15 mouse cellular contexts compared by ENCODE assay signal in genomic region chr5:125384512-125385214, GRCm38 (mm10). TPM values are rescaled to one million over a fixed set of nuclear protein-coding genes. Genes with fewer than 3 reads are reported as not detected.
DNase-seq lines count a peak whose midpoint lies in the region; ATAC-seq and TF ChIP-seq lines count a peak whose summit lies in the region.
"Had no signal": no experiment of that assay in that cellular context is flagged by ENCODE, and none has a peak within 500 bp of the region (broad histone marks: within the 10 kb centered on the region; RNA-seq: fewer than 3 reads in every experiment).

No protein-coding gene starts in this region.

- ATAC-seq in heart, postnatal 0 days (ENCODE audit: insufficient read depth, low read depth): no peak
- ATAC-seq in midbrain, embryonic 13.5 days: no peak
- ATAC-seq in midbrain, embryonic 11.5 days (ENCODE audit: low FRiP score): no peak
- ATAC-seq in stomach, postnatal 0 days (ENCODE audit: low FRiP score, low TSS enrichment): peak; percentile 38; the same call in 1 of the 2 replicates
- ATAC-seq: intestine, embryonic 15.5 days had no signal

- DNase-seq in heart, postnatal 0 days (ENCODE audit: low spot score): no peak
- no peak for DNase-seq in heart, adult 9 months (ENCODE audit: low spot score in 2 of 2)
- DNase-seq in midbrain, embryonic 11.5 days (ENCODE audit: low spot score, missing footprints): no peak
- peak; percentile 57 for DNase-seq in NIH3T3 (ENCODE audit: low read depth)
- peak; percentile 31 for DNase-seq in stomach, postnatal 0 days (ENCODE audit: low spot score)
- DNase-seq in yolk sac, embryonic 10.5 days (ENCODE audit: low spot score): no peak
- DNase-seq: adrenal gland, postnatal 25 days; cerebellum, adult 18-20 months; heart, postnatal 14 days; layer of hippocampus, adult 9-11 months; lung, postnatal 4 days had no signal

- TF ChIP-seq CTCF in heart, postnatal 0 days (IDR thresholded peaks at IDR 0.05; ENCODE audit: low read depth): no peak
- no peak for TF ChIP-seq CTCF in stomach, postnatal 0 days (IDR thresholded peaks at IDR 0.05; ENCODE audit: low read depth)

- no peaks in the 10 kb centered on the region for H3K27me3 ChIP-seq in heart, postnatal 0 days (ENCODE audit: control insufficient read depth, insufficient read depth, low read length)
- no peaks in the 10 kb centered on the region for H3K27me3 ChIP-seq in midbrain, embryonic 13.5 days
- no peaks in the 10 kb centered on the region for H3K27me3 ChIP-seq in midbrain, embryonic 11.5 days (ENCODE audit: control insufficient read depth, insufficient read depth, low read length)
- H3K27me3 ChIP-seq in stomach, postnatal 0 days (ENCODE audit: control insufficient read depth, insufficient read depth, low read length): no peaks in the 10 kb centered on the region
- H3K27me3 ChIP-seq: embryonic facial prominence, embryonic 12.5 days; intestine, embryonic 15.5 days had no signal

- H3K4me3 ChIP-seq in heart, postnatal 0 days (ENCODE audit: low read depth, low read length): 0 out of 2 replicates have a peak overlapping the region, but pooled peaks have one; percentile 35
- no peak overlapping the region for H3K4me3 ChIP-seq in midbrain, embryonic 13.5 days (replicated peaks)
- H3K4me3 ChIP-seq in midbrain, embryonic 11.5 days (ENCODE audit: low read depth, low read length): no peak overlapping the region
- H3K4me3 ChIP-seq in stomach, postnatal 0 days (ENCODE audit: low read depth, low read length): no peak overlapping the region
- H3K4me3 ChIP-seq: embryonic facial prominence, embryonic 12.5 days; intestine, embryonic 15.5 days had no signal

- peak overlapping the region; percentile 53 for H3K4me2 ChIP-seq in heart, postnatal 0 days (ENCODE audit: low read depth, low read length)
- peak overlapping the region; percentile 12; the same call in 1 of the 2 replicates for H3K4me2 ChIP-seq in midbrain, embryonic 13.5 days (replicated peaks)
- H3K4me2 ChIP-seq in midbrain, embryonic 11.5 days: no peak overlapping the region
- no peak overlapping the region for H3K4me2 ChIP-seq in stomach, postnatal 0 days (replicated peaks; ENCODE audit: low read depth)
- H3K4me2 ChIP-seq: embryonic facial prominence, embryonic 12.5 days had no signal

- WGBS in heart, postnatal 0 days: 74% methylated on average over 2 of the region's 2 CpGs
- WGBS in midbrain, embryonic 13.5 days: 81% methylated on average over 2 of the region's 2 CpGs
- 91% methylated on average over 2 of the region's 2 CpGs for WGBS in midbrain, embryonic 11.5 days
- WGBS in stomach, postnatal 0 days: 64% methylated on average over 2 of the region's 2 CpGs

- no peak for TF ChIP-seq EP300 in heart, postnatal 0 days (IDR thresholded peaks at IDR 0.05; ENCODE audit: low read depth)
- no peak for TF ChIP-seq EP300 in stomach, postnatal 0 days (optimal IDR thresholded peaks at IDR 0.05)

- peaks cover 23% of the 10 kb centered on the region for H3K36me3 ChIP-seq in heart, postnatal 0 days (replicated peaks; ENCODE audit: control insufficient read depth, insufficient read depth, low read length)
- H3K36me3 ChIP-seq in midbrain, embryonic 13.5 days: peaks cover 18% of the 10 kb centered on the region
- H3K36me3 ChIP-seq in midbrain, embryonic 11.5 days (ENCODE audit: control insufficient read depth, insufficient read depth, low read length): peaks cover 11% of the 10 kb centered on the region
- H3K36me3 ChIP-seq in stomach, postnatal 0 days (ENCODE audit: control insufficient read depth, insufficient read depth, low read length): peaks cover 7% of the 10 kb centered on the region

- H3K9me3 ChIP-seq in heart, postnatal 0 days (replicated peaks; ENCODE audit: control insufficient read depth, low read length): no peaks in the 10 kb centered on the region
- H3K9me3 ChIP-seq in midbrain, embryonic 13.5 days: no peaks in the 10 kb centered on the region
- no peaks in the 10 kb centered on the region for H3K9me3 ChIP-seq in midbrain, embryonic 11.5 days (ENCODE audit: control insufficient read depth, low read length)
- no peaks in the 10 kb centered on the region for H3K9me3 ChIP-seq in stomach, postnatal 0 days (ENCODE audit: control insufficient read depth, low read length)
- H3K9me3 ChIP-seq: embryonic facial prominence, embryonic 12.5 days; intestine, embryonic 15.5 days had no signal

- H3K9ac ChIP-seq in heart, postnatal 0 days (replicated peaks; ENCODE audit: low read depth, low read length): no peak overlapping the region
- H3K9ac ChIP-seq in midbrain, embryonic 13.5 days (replicated peaks): no peak overlapping the region
- H3K9ac ChIP-seq in midbrain, embryonic 11.5 days (ENCODE audit: low read length): no peak overlapping the region
- H3K9ac ChIP-seq in stomach, postnatal 0 days (ENCODE audit: low read length): no peak overlapping the region
- H3K9ac ChIP-seq: embryonic facial prominence, embryonic 12.5 days; intestine, embryonic 15.5 days had no signal

- no peak overlapping the region for H3K27ac ChIP-seq in heart, postnatal 0 days (ENCODE audit: low read depth)
- H3K27ac ChIP-seq in midbrain, embryonic 13.5 days: no peak overlapping the region
- H3K27ac ChIP-seq in midbrain, embryonic 11.5 days (ENCODE audit: low read depth, low read length): no peak overlapping the region; the same call in 1 of the 2 replicates
- H3K27ac ChIP-seq in stomach, postnatal 0 days (replicated peaks): no peak overlapping the region
- H3K27ac ChIP-seq: embryonic facial prominence, embryonic 12.5 days; intestine, embryonic 15.5 days had no signal

- no peaks in the 10 kb centered on the region for H3K4me1 ChIP-seq in heart, postnatal 0 days (ENCODE audit: control insufficient read depth, insufficient read depth)
- peaks cover 40% of the 10 kb centered on the region for H3K4me1 ChIP-seq in midbrain, embryonic 13.5 days (replicated peaks)
- H3K4me1 ChIP-seq in midbrain, embryonic 11.5 days (ENCODE audit: control insufficient read depth, insufficient read depth, low read length): peaks cover 7% of the 10 kb centered on the region
- no peaks in the 10 kb centered on the region for H3K4me1 ChIP-seq in stomach, postnatal 0 days (replicated peaks; ENCODE audit: control insufficient read depth, insufficient read depth)
- H3K4me1 ChIP-seq: intestine, embryonic 15.5 days had no signal

RNA-seq across cellular contexts. Expression of gene Gm10382, which starts 4.5 kb away (rescaled TPM):
- not detected in 2 replicates for total RNA-seq in heart, postnatal 0 days (2014; rRNA removed; ENCODE audit: low replicate concordance)
- polyA plus RNA-seq in heart, postnatal 0 days (2015; fragmentation: Nextera tagmentation; extraction: Ambion mirVana): 0.32 and 0.78 TPM in 2 replicates
- 0.39 and 0.89 TPM in 2 replicates for polyA plus RNA-seq in midbrain, embryonic 13.5 days (2015; fragmentation: Nextera tagmentation; extraction: Ambion mirVana)
- 0.12 and 0.29 TPM in 2 replicates for polyA plus RNA-seq in midbrain, embryonic 11.5 days (2014; fragmentation: Nextera tagmentation; extraction: Ambion mirVana)
- 0.51 and 0.56 TPM in 2 replicates for polyA plus RNA-seq in stomach, postnatal 0 days (2015; fragmentation: Nextera tagmentation; extraction: Ambion mirVana)
- total RNA-seq: adrenal gland, postnatal 25 days had no signal
- polyA plus RNA-seq: neural tube, embryonic 11.5 days had no signal

RNA-seq across cellular contexts. Expression of gene Ubc, which starts 5.3 kb away (rescaled TPM):
- 889 and 1,003 TPM in 2 replicates for total RNA-seq in heart, postnatal 0 days (2014; rRNA removed; ENCODE audit: low replicate concordance)
- 742 and 892 TPM in 2 replicates for polyA plus RNA-seq in heart, postnatal 0 days (2015; fragmentation: Nextera tagmentation; extraction: Ambion mirVana)
- 1,275 and 1,322 TPM in 2 replicates for polyA plus RNA-seq in midbrain, embryonic 13.5 days (2015; fragmentation: Nextera tagmentation; extraction: Ambion mirVana)
- polyA plus RNA-seq in midbrain, embryonic 11.5 days (2014; fragmentation: Nextera tagmentation; extraction: Ambion mirVana): 1,030 and 1,101 TPM in 2 replicates
- polyA plus RNA-seq in stomach, postnatal 0 days (2015; fragmentation: Nextera tagmentation; extraction: Ambion mirVana): 537 and 549 TPM in 2 replicates

RNA-seq across cellular contexts. Expression of gene Scarb1, which starts 43.8 kb away (rescaled TPM):
- total RNA-seq in heart, postnatal 0 days (2014; rRNA removed; ENCODE audit: low replicate concordance): 79.8 and 84.2 TPM in 2 replicates
- 53.7 and 58.2 TPM in 2 replicates for polyA plus RNA-seq in heart, postnatal 0 days (2015; fragmentation: Nextera tagmentation; extraction: Ambion mirVana)
- polyA plus RNA-seq in midbrain, embryonic 13.5 days (2015; fragmentation: Nextera tagmentation; extraction: Ambion mirVana): 22.1 and 22.8 TPM in 2 replicates
- 26.0 and 26.5 TPM in 2 replicates for polyA plus RNA-seq in midbrain, embryonic 11.5 days (2014; fragmentation: Nextera tagmentation; extraction: Ambion mirVana)
- 30.1 and 31.8 TPM in 2 replicates for polyA plus RNA-seq in stomach, postnatal 0 days (2015; fragmentation: Nextera tagmentation; extraction: Ambion mirVana)

RNA-seq across cellular contexts. Expression of gene Dhx37, which starts 49.3 kb away (rescaled TPM):
- 5.9 and 16.2 TPM in 2 replicates for total RNA-seq in heart, postnatal 0 days (2014; rRNA removed; ENCODE audit: low replicate concordance)
- polyA plus RNA-seq in heart, postnatal 0 days (2015; fragmentation: Nextera tagmentation; extraction: Ambion mirVana): 5.5 and 6.8 TPM in 2 replicates
- 12.1 and 13.2 TPM in 2 replicates for polyA plus RNA-seq in midbrain, embryonic 13.5 days (2015; fragmentation: Nextera tagmentation; extraction: Ambion mirVana)
- polyA plus RNA-seq in midbrain, embryonic 11.5 days (2014; fragmentation: Nextera tagmentation; extraction: Ambion mirVana): 9.2 and 9.9 TPM in 2 replicates
- 3.3 and 4.5 TPM in 2 replicates for polyA plus RNA-seq in stomach, postnatal 0 days (2015; fragmentation: Nextera tagmentation; extraction: Ambion mirVana)

RNA-seq across cellular contexts. Expression of gene Bri3bp, which starts 56.7 kb away (rescaled TPM):
- 27.8 and 41.5 TPM in 2 replicates for total RNA-seq in heart, postnatal 0 days (2014; rRNA removed; ENCODE audit: low replicate concordance)
- 59.2 and 65.8 TPM in 2 replicates for polyA plus RNA-seq in heart, postnatal 0 days (2015; fragmentation: Nextera tagmentation; extraction: Ambion mirVana)
- polyA plus RNA-seq in midbrain, embryonic 13.5 days (2015; fragmentation: Nextera tagmentation; extraction: Ambion mirVana): 28.2 and 29.6 TPM in 2 replicates
- 28.4 and 29.4 TPM in 2 replicates for polyA plus RNA-seq in midbrain, embryonic 11.5 days (2014; fragmentation: Nextera tagmentation; extraction: Ambion mirVana)
- polyA plus RNA-seq in stomach, postnatal 0 days (2015; fragmentation: Nextera tagmentation; extraction: Ambion mirVana): 25.3 and 27.9 TPM in 2 replicates

Comparison
In these comparisons a context has a peak if more than half of its experiments do, and no peak if none do; other contexts are left out.
1. H3K4me2 ChIP-seq: peak in heart, postnatal 0 days (single experiment) and midbrain, embryonic 13.5 days (single experiment); none in midbrain, embryonic 11.5 days (single experiment) and stomach, postnatal 0 days (single experiment).
2. DNase-seq: peak in NIH3T3 (single experiment) and stomach, postnatal 0 days (single experiment); none in heart, postnatal 0 days (single experiment), heart, adult 9 months (0 of 2), midbrain, embryonic 11.5 days (single experiment) and yolk sac, embryonic 10.5 days (single experiment).